Mouse (Mus musculus): Measurements from ENCODE around the gene Madcam1. TPM values are rescaled to one million over a fixed set of nuclear protein-coding genes. Genes with fewer than 3 reads are reported as not detected.

The Madcam1 gene
- polyA plus RNA-seq, 1 experiment, result not detected

- peaks cover 56% of the 10 kb centered on the region for H3K79me2 ChIP-seq (ENCODE audit: control insufficient read depth, insufficient read depth)
- H3K4me3 ChIP-seq (ENCODE audit: insufficient read depth, poor library complexity, severe bottlenecking), result no peak overlapping the region
- peaks cover 52% of the 10 kb centered on the region for H3K79me3 ChIP-seq (ENCODE audit: low read depth)
- no peak for TF ChIP-seq MYOG (IDR thresholded peaks at IDR 0.05; ENCODE audit: control insufficient read depth, extremely low read depth, insufficient read length)
- TF ChIP-seq CTCF (IDR thresholded peaks at IDR 0.05; ENCODE audit: control insufficient read depth, insufficient read depth, insufficient read length), result no peak
- no peak for TF ChIP-seq MYOD1 (IDR thresholded peaks at IDR 0.05; ENCODE audit: control insufficient read depth, insufficient read length, low read depth)
- no peak for TF ChIP-seq MAX (IDR thresholded peaks at IDR 0.05)
- TF ChIP-seq USF1 (IDR thresholded peaks at IDR 0.05; ENCODE audit: low read depth), result no peak
- no peak for TF ChIP-seq FOSL1 (IDR thresholded peaks at IDR 0.05; ENCODE audit: insufficient read depth, low read length, poor library complexity, severe bottlenecking)
- TF ChIP-seq CEBPB (IDR thresholded peaks at IDR 0.05; ENCODE audit: low read depth), result no peak
- peaks cover 53% of the 10 kb centered on the region for H3K36me3 ChIP-seq (ENCODE audit: control insufficient read depth, insufficient read depth)
- no peak overlapping the region for H3ac ChIP-seq (ENCODE audit: control insufficient read depth, insufficient read length, low read depth)
- no peaks in the 10 kb centered on the region for H3K27me3 ChIP-seq (ENCODE audit: control insufficient read depth, insufficient read depth, insufficient read length)
These were observed 44.9 kb downstream of the Madcam1 start for GRCm38 (mm10) chr10:79709307-79709706.

DNA sequence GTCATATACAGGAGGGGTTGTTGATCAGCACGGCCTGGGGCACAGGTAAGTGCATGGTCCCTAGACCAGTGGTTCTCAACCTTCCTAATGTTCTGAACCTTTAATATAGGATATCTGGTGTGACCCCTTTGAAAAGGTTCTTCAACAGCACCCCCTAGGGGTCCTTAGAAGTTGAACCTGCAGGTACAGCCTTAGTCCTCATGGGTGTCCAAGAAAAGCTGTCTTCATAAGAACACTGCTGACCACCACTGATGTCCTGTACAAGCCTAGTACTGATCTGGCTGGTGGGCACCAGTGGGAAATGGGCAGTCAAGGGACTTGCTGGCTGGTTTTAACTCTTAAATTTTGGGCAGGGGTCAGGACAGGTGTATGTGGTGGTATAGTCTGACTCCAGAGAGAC is 47.7 kb downstream of the Madcam1 start:
- H3K79me2 ChIP-seq (ENCODE audit: control insufficient read depth, insufficient read depth), result peaks cover 29% of the 10 kb centered on the region
- H3ac ChIP-seq (ENCODE audit: control insufficient read depth, insufficient read length, low read depth), result no peak overlapping the region
- H3K4me3 ChIP-seq (ENCODE audit: insufficient read depth, poor library complexity, severe bottlenecking), result no peak overlapping the region
- H3K27me3 ChIP-seq (ENCODE audit: control insufficient read depth, insufficient read depth, insufficient read length), result peaks cover 14% of the 10 kb centered on the region
- no peak for TF ChIP-seq USF1 (IDR thresholded peaks at IDR 0.05; ENCODE audit: low read depth)
- no peak for TF ChIP-seq MYOD1 (IDR thresholded peaks at IDR 0.05; ENCODE audit: control insufficient read depth, insufficient read length, low read depth)
- TF ChIP-seq CTCF (IDR thresholded peaks at IDR 0.05; ENCODE audit: control insufficient read depth, insufficient read depth, insufficient read length), result no peak
- TF ChIP-seq MAX (IDR thresholded peaks at IDR 0.05), result no peak
- TF ChIP-seq FOSL1 (IDR thresholded peaks at IDR 0.05; ENCODE audit: insufficient read depth, low read length, poor library complexity, severe bottlenecking), result no peak
- TF ChIP-seq MYOG (IDR thresholded peaks at IDR 0.05; ENCODE audit: control insufficient read depth, extremely low read depth, insufficient read length), result no peak
- TF ChIP-seq CEBPB (IDR thresholded peaks at IDR 0.05; ENCODE audit: low read depth), result no peak
- peaks cover 48% of the 10 kb centered on the region for H3K36me3 ChIP-seq (ENCODE audit: control insufficient read depth, insufficient read depth)
- peaks cover 26% of the 10 kb centered on the region for H3K79me3 ChIP-seq (ENCODE audit: low read depth)

DNA sequence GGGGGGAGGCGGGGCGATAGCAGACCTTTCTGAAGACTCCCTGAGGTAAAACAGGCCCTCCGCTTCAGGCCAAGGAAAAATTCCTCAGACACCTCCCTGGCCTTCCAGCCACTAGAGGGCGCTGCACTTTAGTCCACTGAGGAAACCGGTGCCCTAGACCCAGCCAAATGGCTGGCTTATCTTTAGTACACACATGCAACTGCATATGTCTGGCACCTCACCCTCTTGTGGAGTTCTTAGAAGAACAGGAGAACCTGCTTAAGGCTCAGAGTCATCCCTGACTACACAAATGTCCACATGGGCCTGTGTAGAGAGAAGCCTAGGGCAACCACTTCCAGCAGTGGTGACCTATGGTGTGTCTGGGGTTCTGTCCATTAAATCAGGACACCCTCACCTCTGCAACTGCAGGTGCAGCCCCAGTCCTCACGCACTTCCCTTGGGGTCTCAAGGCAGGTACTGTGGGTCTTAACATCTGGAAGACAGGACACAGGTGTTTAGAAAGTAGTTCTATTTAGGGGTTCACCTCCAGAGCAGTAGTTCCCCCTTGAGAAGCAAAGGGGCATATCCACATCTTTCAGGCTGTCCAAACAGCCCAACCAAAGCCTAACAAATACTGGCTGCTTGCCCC is 48.3 kb downstream of the Madcam1 start:
- Histone ChIP-seq H3ac (ENCODE audit: control insufficient read depth, insufficient read length, low read depth) (no peak overlapping the region), H3K36me3 (ENCODE audit: control insufficient read depth, insufficient read depth) (peaks cover 44% of the 10 kb centered on the region), H3K4me3 (ENCODE audit: insufficient read depth, poor library complexity, severe bottlenecking) (no peak overlapping the region), H3K79me3 (ENCODE audit: low read depth) (peaks cover 21% of the 10 kb centered on the region), H3K27me3 (ENCODE audit: control insufficient read depth, insufficient read depth, insufficient read length) (peaks cover 20% of the 10 kb centered on the region), H3K79me2 (ENCODE audit: control insufficient read depth, insufficient read depth) (peaks cover 23% of the 10 kb centered on the region)
- TF ChIP-seq CEBPB (IDR thresholded peaks at IDR 0.05; ENCODE audit: low read depth) (no peak), CTCF (IDR thresholded peaks at IDR 0.05; ENCODE audit: control insufficient read depth, insufficient read depth, insufficient read length) (peak; percentile 54)

DNA sequence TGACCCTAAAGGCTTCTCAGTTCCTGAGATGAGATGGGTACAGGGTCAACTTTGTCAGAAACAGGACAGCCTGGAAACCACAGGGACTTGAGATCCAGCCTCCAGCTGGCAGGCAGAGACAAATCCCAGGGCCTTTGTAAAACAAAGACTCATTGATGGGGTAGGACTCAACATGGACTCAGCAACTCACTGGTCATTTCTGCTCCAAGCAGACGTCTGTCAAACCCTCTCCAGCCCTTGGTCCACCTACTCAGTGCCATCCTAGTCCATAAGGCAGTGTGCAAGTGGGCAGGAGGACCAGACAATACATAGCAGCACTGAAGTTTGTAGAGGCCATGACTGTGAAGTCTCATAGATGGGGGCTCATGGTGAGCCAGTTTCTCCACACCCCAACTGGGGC is 48.8 kb downstream of the Madcam1 start:
- H3K4me3 ChIP-seq (ENCODE audit: insufficient read depth, poor library complexity, severe bottlenecking), result no peak overlapping the region
- no peak overlapping the region for H3ac ChIP-seq (ENCODE audit: control insufficient read depth, insufficient read length, low read depth)
- peaks cover 18% of the 10 kb centered on the region for H3K79me2 ChIP-seq (ENCODE audit: control insufficient read depth, insufficient read depth)
- H3K27me3 ChIP-seq (ENCODE audit: control insufficient read depth, insufficient read depth, insufficient read length), result peaks cover 23% of the 10 kb centered on the region
- H3K36me3 ChIP-seq (ENCODE audit: control insufficient read depth, insufficient read depth), result peaks cover 38% of the 10 kb centered on the region
- TF ChIP-seq FOSL1 (IDR thresholded peaks at IDR 0.05; ENCODE audit: insufficient read depth, low read length, poor library complexity, severe bottlenecking) (no peak), MAX (IDR thresholded peaks at IDR 0.05) (no peak), CTCF (IDR thresholded peaks at IDR 0.05; ENCODE audit: control insufficient read depth, insufficient read depth, insufficient read length) (no peak), CEBPB (IDR thresholded peaks at IDR 0.05; ENCODE audit: low read depth) (no peak), USF1 (IDR thresholded peaks at IDR 0.05; ENCODE audit: low read depth) (no peak), MYOD1 (IDR thresholded peaks at IDR 0.05; ENCODE audit: control insufficient read depth, insufficient read length, low read depth) (no peak), MYOG (IDR thresholded peaks at IDR 0.05; ENCODE audit: control insufficient read depth, extremely low read depth, insufficient read length) (no peak)
- peaks cover 16% of the 10 kb centered on the region for H3K79me3 ChIP-seq (ENCODE audit: low read depth)

DNA sequence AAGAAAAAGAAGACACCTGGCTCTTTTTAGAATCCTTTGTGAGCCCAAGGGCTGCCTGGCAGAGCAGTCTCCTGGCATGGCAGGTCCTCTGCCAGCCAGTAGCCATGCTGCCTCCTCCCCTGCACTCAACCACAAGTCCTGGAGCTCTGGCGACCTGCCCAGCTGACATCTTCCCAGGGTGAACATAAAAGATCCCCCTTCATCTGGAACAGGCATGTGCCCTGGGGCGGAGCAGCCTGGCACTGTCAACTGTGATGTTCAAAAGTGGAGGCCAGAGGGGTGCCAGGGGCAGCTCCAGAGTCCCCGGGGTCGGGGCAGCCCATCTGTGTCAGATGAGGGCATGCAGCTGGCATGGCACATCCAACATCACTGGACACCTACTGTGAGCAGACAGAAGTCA is 50.6 kb downstream of the Madcam1 start:
- Histone ChIP-seq H3K79me2 (ENCODE audit: control insufficient read depth, insufficient read depth) (no peaks in the 10 kb centered on the region), H3ac (ENCODE audit: control insufficient read depth, insufficient read length, low read depth) (no peak overlapping the region), H3K79me3 (ENCODE audit: low read depth) (no peaks in the 10 kb centered on the region), H3K4me3 (ENCODE audit: insufficient read depth, poor library complexity, severe bottlenecking) (no peak overlapping the region), H3K36me3 (ENCODE audit: control insufficient read depth, insufficient read depth) (peaks cover 21% of the 10 kb centered on the region), H3K27me3 (ENCODE audit: control insufficient read depth, insufficient read depth, insufficient read length) (peaks cover 32% of the 10 kb centered on the region)
- TF ChIP-seq MYOD1 (IDR thresholded peaks at IDR 0.05; ENCODE audit: control insufficient read depth, insufficient read length, low read depth), result no peak
- no peak for TF ChIP-seq CTCF (IDR thresholded peaks at IDR 0.05; ENCODE audit: control insufficient read depth, insufficient read depth, insufficient read length)
- no peak for TF ChIP-seq CEBPB (IDR thresholded peaks at IDR 0.05; ENCODE audit: low read depth)
- TF ChIP-seq FOSL1 (IDR thresholded peaks at IDR 0.05; ENCODE audit: insufficient read depth, low read length, poor library complexity, severe bottlenecking), result no peak
- no peak for TF ChIP-seq USF1 (IDR thresholded peaks at IDR 0.05; ENCODE audit: low read depth)
